Mouse (Mus musculus): ENCODE data around the gene Xkrx.

DNA sequence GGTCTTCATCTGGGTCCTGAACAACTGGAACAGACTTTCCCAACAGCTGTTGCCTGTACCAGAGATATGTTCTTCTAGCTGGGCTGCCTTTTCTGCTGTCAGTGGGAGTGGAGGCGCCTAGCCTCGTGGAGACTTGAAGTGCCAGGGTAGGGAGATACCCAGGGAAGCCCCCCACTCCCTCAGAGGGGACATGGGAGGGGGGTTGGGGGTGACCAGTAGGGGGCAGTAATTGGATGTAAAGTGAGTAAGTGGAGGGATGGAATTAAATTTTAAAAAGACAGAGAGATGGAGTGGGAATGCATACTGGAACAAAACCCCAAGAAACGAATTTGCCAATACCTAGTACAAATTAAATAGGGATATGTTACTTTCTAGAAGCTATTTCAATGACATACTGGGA lies 28.1 kb downstream of the Xkrx start:
- TF ChIP-seq POLR2A (IDR thresholded peaks at IDR 0.05; ENCODE audit: low read depth, low read length) (no peak), CTCF (conservative IDR thresholded peaks at IDR 0.05; ENCODE audit: insufficient read depth, insufficient read length, low read depth, low read length) (no peak)
